Mouse (Mus musculus) limb, embryonic 14.5 days (tissue): Measurements from ENCODE around the gene Stk11ip. TPM values are rescaled to one million over a fixed set of nuclear protein-coding genes. Genes with fewer than 3 reads are reported as not detected.

Source experiments
- ATAC-seq: fragments of 200-750 bp; cut with Nextera tagmentation; 2 replicates; pipeline ENCODE4 v1.8.0; 2017; ENCODE audit warnings: low read depth, moderate number of reproducible peaks, moderate TSS enrichment; ENCODE audit not compliant: low FRiP score
- DNase-seq: peaks from one replicate; pipeline ENCODE4 v3.0.0-alpha.2; 2015; ENCODE audit warnings: low spot score
- H3K27ac ChIP-seq: fragments of 300-500 bp; sonication (generic); replicated peaks from 2 replicates; pipeline ENCODE4 v1.5.1; 2014; ENCODE audit warnings: low read depth, mild to moderate bottlenecking, low read length, moderate library complexity, mixed read lengths
- H3K27me3 ChIP-seq: fragments of 300-500 bp; sonication (generic); 2 replicates; pipeline ENCODE4 v1.6.1; 2014; ENCODE audit warnings: low read length, mixed read lengths; ENCODE audit not compliant: control insufficient read depth, insufficient read depth
- H3K36me3 ChIP-seq: fragments of 300-500 bp; sonication (generic); 2 replicates; pipeline ENCODE4 v1.6.1; 2014; ENCODE audit warnings: mild to moderate bottlenecking, low read length, moderate library complexity, mixed read lengths; ENCODE audit not compliant: control insufficient read depth, insufficient read depth
- H3K4me1 ChIP-seq: fragments of 300-500 bp; sonication (generic); 2 replicates; pipeline ENCODE4 v1.6.1; 2014; ENCODE audit warnings: antibody characterized with exemption, low read length, mixed read lengths; ENCODE audit not compliant: control insufficient read depth, insufficient read depth
- H3K4me2 ChIP-seq: fragments of 300-500 bp; sonication (generic); replicated peaks from 2 replicates; pipeline ENCODE4 v1.6.1; 2014; ENCODE audit warnings: low read depth, mild to moderate bottlenecking, low read length, moderate library complexity; ENCODE audit not compliant: severe bottlenecking
- H3K4me3 ChIP-seq: fragments of 300-500 bp; sonication (generic); replicated peaks from 2 replicates; pipeline ENCODE4 v1.5.1; 2014; ENCODE audit warnings: low read length
- H3K9ac ChIP-seq: fragments of 300-500 bp; sonication (generic); 2 replicates; pipeline ENCODE4 v1.6.1; 2014; ENCODE audit warnings: mild to moderate bottlenecking, low read depth, low read length, moderate library complexity; ENCODE audit not compliant: severe bottlenecking
- H3K9me3 ChIP-seq: fragments of 300-500 bp; sonication (generic); 2 replicates; pipeline ENCODE4 v1.6.1; 2016; ENCODE audit warnings: low read length; ENCODE audit not compliant: control insufficient read depth
- POLR2A ChIP-seq: fragments of 200-500 bp; IDR thresholded peaks from 2 replicates; pipeline ENCODE4 v1.8.0; 2012; ENCODE audit warnings: inconsistent platforms, mild to moderate bottlenecking, moderate library complexity, borderline replicate concordance; ENCODE audit not compliant: insufficient read depth, insufficient read length; ENCODE audit errors: extremely low read depth
- WGBS: fragments of 180-500 bp; shearing (Covaris S2); extraction: QIAGEN DNeasy Blood & Tissue Kit; methylation state at CpG from one replicate; pipeline ENCODE4 v1.1.7; 2014; 5-methylcytosine and 5-hydroxymethylcytosine counted together
- polyA plus RNA-seq, 2 experiments: library from polyadenylated mRNA; depleted of rRNA in 1 of 2; stranded (reverse) in 1 of 2; unstranded in 1 of 2; fragments of >200 nt; fragmentation: Nextera tagmentation in 1 of 2; extraction: Ambion mirVana in 1 of 2; gene quantifications; 2 replicates each; pipeline versions ENCODE4 v1.2.1 to v1.2.3; 2012 to 2014

Gene Stk11ip
- polyA plus RNA-seq, 2 experiments: 15.4 to 37.2 TPM

- peak within 1 kb of the TSS; percentile 76 for H3K4me3 ChIP-seq
- no peaks in the 10 kb centered on the region for H3K27me3 ChIP-seq
- peak; percentile 87 for ATAC-seq
- H3K36me3 ChIP-seq: peaks cover 34% of the 10 kb centered on the region
- peak within 1 kb of the TSS; percentile 86 for H3K9ac ChIP-seq
- H3K9me3 ChIP-seq: 0 out of 2 replicates have a peak, but pooled peaks cover 6% of the 10 kb centered on the region
- WGBS: 4% methylated on average over 21 of the region's 64 CpGs
- H3K4me1 ChIP-seq: peaks cover 12% of the 10 kb centered on the region
- peak; percentile 61 for DNase-seq
- TF ChIP-seq POLR2A: peak; percentile 83; the same call in 1 of the 2 replicates
- H3K4me2 ChIP-seq: peak within 1 kb of the TSS; percentile 72
- peak within 1 kb of the TSS; percentile 81 for H3K27ac ChIP-seq
Observed at GRCm38 (mm10) chr1:75545965-75546956, 24.9 kb downstream of the Stk11ip start, which contains the start of gene Slc4a3. TSS of gene Slc4a3 (plus strand) at chr1:75546266.

- peak overlapping the region; percentile 72 for H3K4me2 ChIP-seq
- TF ChIP-seq POLR2A: no peak
- no peak overlapping the region for H3K27ac ChIP-seq
- peak overlapping the region; percentile 86; the same call in 1 of the 2 replicates for H3K9ac ChIP-seq
- no peak for ATAC-seq
- 0 out of 2 replicates have a peak, but pooled peaks cover 6% of the 10 kb centered on the region for H3K9me3 ChIP-seq
- H3K27me3 ChIP-seq: no peaks in the 10 kb centered on the region
- peak overlapping the region; percentile 76 for H3K4me3 ChIP-seq
- peaks cover 45% of the 10 kb centered on the region for H3K36me3 ChIP-seq
- WGBS: 94% methylated on average over 9 of the region's 13 CpGs
- no peak for DNase-seq
- peaks cover 12% of the 10 kb centered on the region for H3K4me1 ChIP-seq
Observed at GRCm38 (mm10) chr1:75547351-75547750, 26.0 kb downstream of the Stk11ip start.

DNA sequence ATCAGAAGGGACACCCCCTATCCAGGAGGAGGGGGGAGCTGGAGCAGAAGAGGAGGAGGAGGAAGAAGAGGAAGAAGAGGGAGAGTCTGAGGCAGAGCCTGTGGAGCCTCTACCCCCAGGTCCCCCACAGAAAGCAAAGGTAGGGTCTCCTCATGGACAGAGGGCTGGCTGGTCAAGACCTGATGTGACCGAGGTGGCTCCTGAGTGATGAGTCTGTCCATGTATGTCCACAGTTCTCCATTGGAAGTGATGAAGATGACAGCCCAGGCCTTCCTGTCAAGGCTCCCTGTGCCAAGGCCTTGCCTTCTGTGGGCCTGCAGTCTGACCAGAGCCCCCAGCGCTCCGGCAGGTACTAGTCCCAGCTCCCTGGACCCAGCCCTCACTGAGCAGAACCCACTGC, 26.8 kb downstream of the Stk11ip start:
- no peak overlapping the region for H3K4me3 ChIP-seq
- 93% methylated on average over 3 of the region's 3 CpGs for WGBS
- peaks cover 53% of the 10 kb centered on the region for H3K36me3 ChIP-seq
- 0 out of 2 replicates have a peak, but pooled peaks cover 1% of the 10 kb centered on the region for H3K9me3 ChIP-seq
- H3K4me1 ChIP-seq: peaks cover 12% of the 10 kb centered on the region
- DNase-seq (no peak), ATAC-seq (no peak)
- no peak overlapping the region for H3K27ac ChIP-seq
- no peak overlapping the region for H3K9ac ChIP-seq
- no peak for TF ChIP-seq POLR2A
- no peak overlapping the region for H3K4me2 ChIP-seq
- H3K27me3 ChIP-seq: no peaks in the 10 kb centered on the region

DNA sequence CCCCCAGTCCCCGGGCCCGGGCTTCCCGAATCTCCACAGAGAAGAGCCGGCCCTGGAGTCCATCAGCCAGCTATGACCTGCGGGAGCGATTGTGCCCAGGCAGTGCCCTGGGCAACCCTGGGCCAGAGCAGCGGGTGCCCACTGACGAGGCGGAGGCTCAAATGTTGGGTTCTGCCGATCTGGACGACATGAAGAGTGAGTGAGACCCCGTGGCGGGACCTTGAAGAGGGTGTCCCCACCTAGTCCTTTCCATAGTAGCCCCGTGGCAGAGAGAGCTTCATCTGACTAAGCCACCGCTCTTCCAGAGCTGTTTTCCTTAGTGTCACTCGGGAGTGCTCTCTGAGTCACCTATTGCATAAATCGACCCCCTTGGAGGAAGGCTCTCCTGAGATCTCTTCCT, 27.5 kb downstream of the Stk11ip start:
- peaks cover 12% of the 10 kb centered on the region for H3K4me1 ChIP-seq
- H3K36me3 ChIP-seq: peaks cover 61% of the 10 kb centered on the region
- no peak overlapping the region for H3K27ac ChIP-seq
- DNase-seq (no peak), ATAC-seq (no peak)
- TF ChIP-seq POLR2A: no peak
- H3K27me3 ChIP-seq: no peaks in the 10 kb centered on the region
- H3K9me3 ChIP-seq: no peaks in the 10 kb centered on the region
- 87% methylated on average over 17 of the region's 17 CpGs for WGBS
- H3K4me3 ChIP-seq: no peak overlapping the region
- no peak overlapping the region for H3K9ac ChIP-seq
- H3K4me2 ChIP-seq: no peak overlapping the region

DNA sequence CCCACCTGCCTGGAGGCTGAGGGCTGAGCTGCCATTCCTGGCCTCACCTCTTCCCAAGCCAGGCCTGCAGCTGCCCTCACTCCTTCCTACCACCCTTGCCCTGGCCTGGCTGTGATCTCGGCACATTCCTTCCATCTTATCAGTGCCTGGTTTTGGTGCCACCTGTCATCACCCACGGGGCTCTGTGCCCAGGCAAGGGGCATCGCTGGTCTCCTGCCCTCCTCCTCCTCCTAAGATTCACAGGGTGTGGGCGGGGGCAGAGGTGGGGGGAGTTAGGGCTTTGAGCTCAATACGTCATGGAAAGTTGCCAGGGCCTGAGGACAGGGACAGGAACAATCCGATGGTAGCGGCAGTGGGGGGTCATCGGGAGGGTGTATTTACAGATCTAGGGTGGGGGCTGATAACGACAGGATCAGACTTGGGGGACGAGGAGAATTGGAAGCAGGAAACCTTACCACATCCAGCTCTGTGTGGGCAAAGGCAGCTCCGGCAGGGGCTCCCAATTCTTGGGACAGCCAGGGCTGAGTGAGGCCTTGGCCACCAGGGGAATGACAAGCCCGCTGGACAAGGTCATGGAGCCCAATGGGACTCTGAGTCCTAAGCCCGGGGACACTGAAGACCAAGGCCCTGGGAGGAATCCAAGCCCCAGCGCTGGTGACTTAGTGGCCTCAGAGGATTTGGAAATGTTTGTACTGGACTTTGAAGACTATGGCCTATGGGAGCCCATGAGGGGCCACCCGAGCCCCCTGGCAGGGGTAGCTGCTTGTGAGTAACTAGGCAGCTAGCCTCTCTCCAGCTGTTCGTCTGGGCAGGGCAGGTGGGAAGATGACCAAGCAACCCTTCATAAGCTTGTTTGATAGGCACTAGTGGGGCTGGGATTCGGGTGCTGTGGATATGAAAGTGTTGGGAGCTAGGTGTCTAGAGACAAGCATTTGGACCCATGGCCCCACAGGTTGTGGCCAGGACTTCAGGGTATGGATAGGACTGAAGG, 28.3 kb downstream of the Stk11ip start:
- H3K4me1 ChIP-seq: peaks cover 12% of the 10 kb centered on the region
- no peaks in the 10 kb centered on the region for H3K27me3 ChIP-seq
- H3K9ac ChIP-seq: no peak overlapping the region
- no peak for TF ChIP-seq POLR2A
- ATAC-seq (no peak), DNase-seq (no peak)
- H3K4me3 ChIP-seq: no peak overlapping the region
- H3K27ac ChIP-seq: no peak overlapping the region
- H3K4me2 ChIP-seq: no peak overlapping the region
- H3K9me3 ChIP-seq: no peaks in the 10 kb centered on the region
- H3K36me3 ChIP-seq: peaks cover 68% of the 10 kb centered on the region
- WGBS: 84% methylated on average over 17 of the region's 17 CpGs
